Mouse (Mus musculus) bone marrow macrophage, adult 2 months (primary cell): ENCODE results near the gene Slc24a5. TPM values are rescaled to one million over a fixed set of nuclear protein-coding genes. Genes with fewer than 3 reads are reported as not detected.
"Not testable (repeated sequence)": the region's sequence is repeated elsewhere in the genome, so short reads cannot be mapped to it uniquely, and the experiment has no call there.

Source experiments
- H3K27ac ChIP-seq: 2 replicates; pipeline ENCODE4 v1.5.1; 2012; ENCODE audit warnings: low read depth, low read length; ENCODE audit not compliant: insufficient read depth
- H3K4me1 ChIP-seq: 2 replicates; pipeline ENCODE4 v1.6.1; 2012; ENCODE audit warnings: low read length; ENCODE audit not compliant: control insufficient read depth, insufficient read depth
- H3K4me3 ChIP-seq: 2 replicates; pipeline ENCODE4 v1.5.1; 2012; ENCODE audit warnings: mild to moderate bottlenecking, low read length, moderate library complexity; ENCODE audit not compliant: insufficient read depth
- CTCF ChIP-seq: IDR thresholded peaks from 2 replicates; pipeline ENCODE4 v1.5.1; 2012; ENCODE audit warnings: low read depth, mild to moderate bottlenecking, low read length, moderate library complexity
- POLR2A ChIP-seq: IDR thresholded peaks from 2 replicates; pipeline ENCODE4 v1.6.1; 2012; ENCODE audit warnings: mild to moderate bottlenecking, low read depth, low read length, borderline replicate concordance
- polyA plus RNA-seq: library from polyadenylated mRNA; stranded (reverse); fragments of >200 nt; gene quantifications from 2 replicates; pipeline ENCODE4 v1.2.4, GENCODE M21; 2012; ENCODE audit not compliant: missing spikeins, insufficient read depth, insufficient read length

The Slc24a5 gene
- polyA plus RNA-seq, 1 experiment: 2.3 TPM

GRCm38 (mm10) chr2:125057250-125057815 is 10.6 kb upstream of the Slc24a5 start:
- H3K27ac ChIP-seq: no peak overlapping the region
- H3K4me3 ChIP-seq: no peak overlapping the region
- peak; percentile 41; the same call in 1 of the 2 replicates for TF ChIP-seq CTCF
- TF ChIP-seq POLR2A: no peak
- no peaks in the 10 kb centered on the region for H3K4me1 ChIP-seq

- peaks cover 4% of the 10 kb centered on the region for H3K4me1 ChIP-seq
- H3K4me3 ChIP-seq: no peak overlapping the region
- no peak overlapping the region for H3K27ac ChIP-seq
- TF ChIP-seq POLR2A (no peak), CTCF (no peak)
These were observed 6.5 kb upstream of the Slc24a5 start for GRCm38 (mm10) chr2:125061451-125061850.

- H3K4me3 ChIP-seq: no peak overlapping the region
- H3K4me1 ChIP-seq: peaks cover 9% of the 10 kb centered on the region
- TF ChIP-seq CTCF: no peak
- TF ChIP-seq POLR2A: no peak
- no peak overlapping the region for H3K27ac ChIP-seq
These were observed 5.0 kb upstream of the Slc24a5 start for GRCm38 (mm10) chr2:125062944-125063343.

- TF ChIP-seq CTCF: no peak
- no peak for TF ChIP-seq POLR2A
- no peak overlapping the region for H3K4me3 ChIP-seq
- no peak overlapping the region for H3K27ac ChIP-seq
- H3K4me1 ChIP-seq: peaks cover 13% of the 10 kb centered on the region
These were observed 551 bp upstream of the Slc24a5 start for GRCm38 (mm10) chr2:125067373-125067772.

- Histone ChIP-seq H3K27ac (peak overlapping the region; percentile 86), H3K4me3 (peak overlapping the region; percentile 61), H3K4me1 (peaks cover 20% of the 10 kb centered on the region)
- TF ChIP-seq POLR2A (no peak), CTCF (no peak)
These were observed 772 bp downstream of the Slc24a5 start for GRCm38 (mm10) chr2:125068696-125069095.

GRCm38 (mm10) chr2:125073056-125073780 is 5.3 kb downstream of the Slc24a5 start:
- TF ChIP-seq POLR2A (no peak), CTCF (no peak)
- Histone ChIP-seq H3K27ac (no peak overlapping the region), H3K4me3 (no peak overlapping the region), H3K4me1 (peaks cover 11% of the 10 kb centered on the region)

- Histone ChIP-seq H3K27ac (no peak overlapping the region), H3K4me1 (peaks cover 4% of the 10 kb centered on the region; the same call in 1 of the 2 replicates), H3K4me3 (no peak overlapping the region)
- no peak for TF ChIP-seq CTCF
- TF ChIP-seq POLR2A: no peak
These were observed 16.0 kb downstream of the Slc24a5 start for GRCm38 (mm10) chr2:125083879-125084278.

- TF ChIP-seq CTCF (no peak), POLR2A (no peak)
- H3K4me3 ChIP-seq: no peak overlapping the region
- 0 out of 2 replicates have a peak, but pooled peaks cover 2% of the 10 kb centered on the region for H3K4me1 ChIP-seq
- no peak overlapping the region for H3K27ac ChIP-seq
These were observed 20.8 kb downstream of the Slc24a5 start for GRCm38 (mm10) chr2:125088757-125089156.

GRCm38 (mm10) chr2:125092123-125092522 is 24.2 kb downstream of the Slc24a5 start:
- not testable (repeated sequence) for H3K4me1 ChIP-seq, H3K27ac ChIP-seq, H3K4me3 ChIP-seq

- not testable (repeated sequence) for H3K27ac ChIP-seq, H3K4me3 ChIP-seq
These were observed 36.6 kb downstream of the Slc24a5 start for GRCm38 (mm10) chr2:125104491-125104890.

GRCm38 (mm10) chr2:125106536-125106935 is 38.6 kb downstream of the Slc24a5 start:
- H3K27ac ChIP-seq, H3K4me3 ChIP-seq, H3K4me1 ChIP-seq: not testable (repeated sequence)

More at GRCm38 (mm10) chr2:125104491-125104890, 36.6 kb downstream of the Slc24a5 start:
- not testable (repeated sequence) for H3K4me1 ChIP-seq
